Mouse (Mus musculus) adipocyte (in vitro differentiated cells): ENCODE measurements around the gene Sult3a1.
"Not testable (repeated sequence)": the region's sequence is repeated elsewhere in the genome, so short reads cannot be mapped to it uniquely, and the experiment has no call there.

Experiments
- DNase-seq: peaks from one replicate; pipeline ENCODE4 v3.0.0-alpha.2; 2016; ENCODE audit warnings: low spot score

Sult3a1 gene

GRCm38 (mm10) chr10:33857421-33857820, at the start of gene Sult3a1:
Gene Sult3a1 (plus strand): TSS chr10:33857721.
- no peak for DNase-seq

DNA sequence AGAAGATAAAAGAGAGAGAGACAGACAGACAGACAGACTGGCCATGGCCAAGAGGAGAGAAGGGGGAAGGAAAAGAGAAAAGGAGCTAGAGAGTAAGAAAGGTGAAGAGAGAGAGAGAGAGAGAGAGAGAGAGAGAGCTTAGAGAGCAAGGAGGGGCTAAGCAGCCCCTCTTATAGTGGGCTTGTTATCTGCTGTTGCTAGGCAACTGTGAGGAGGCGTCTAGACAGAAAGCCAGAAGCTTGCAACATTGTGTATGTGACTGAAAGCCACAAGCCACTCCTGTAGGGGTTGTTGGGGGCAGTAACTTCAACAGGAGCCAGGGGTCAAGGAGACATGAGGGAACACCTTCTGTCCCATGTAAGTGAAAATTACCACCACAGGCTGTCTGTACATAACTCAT, 45.7 kb upstream of the Sult3a1 start:
- DNase-seq: no peak

GRCm38 (mm10) chr10:33814266-33814665, 43.3 kb upstream of the Sult3a1 start:
- DNase-seq: no peak

- DNase-seq: no peak
These were observed 40.6 kb upstream of the Sult3a1 start for GRCm38 (mm10) chr10:33816923-33817322.

- no peak for DNase-seq
These were observed 36.6 kb upstream of the Sult3a1 start for GRCm38 (mm10) chr10:33820892-33821291.

DNA sequence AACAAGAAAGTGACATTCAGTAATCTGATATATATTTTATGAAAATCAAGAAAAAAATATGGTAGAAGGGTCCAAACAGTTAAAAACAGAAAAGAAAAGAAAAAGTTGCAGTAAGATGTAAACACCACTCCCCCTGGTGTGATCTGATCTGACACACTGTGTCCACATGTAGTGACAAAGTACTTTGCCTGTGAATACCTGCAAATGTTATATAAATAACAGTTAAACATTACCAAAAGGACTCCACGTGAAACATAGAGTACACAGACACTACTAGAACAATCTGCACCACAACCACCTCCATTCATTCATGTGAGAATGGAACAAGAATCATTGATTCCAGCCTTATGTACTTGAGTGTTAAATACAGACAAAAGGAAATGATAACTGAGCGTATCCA, 8.5 kb downstream of the Sult3a1 start:
- DNase-seq: no peak

- DNase-seq: no peak
These were observed 12.9 kb downstream of the Sult3a1 start for GRCm38 (mm10) chr10:33870441-33870840.

DNA sequence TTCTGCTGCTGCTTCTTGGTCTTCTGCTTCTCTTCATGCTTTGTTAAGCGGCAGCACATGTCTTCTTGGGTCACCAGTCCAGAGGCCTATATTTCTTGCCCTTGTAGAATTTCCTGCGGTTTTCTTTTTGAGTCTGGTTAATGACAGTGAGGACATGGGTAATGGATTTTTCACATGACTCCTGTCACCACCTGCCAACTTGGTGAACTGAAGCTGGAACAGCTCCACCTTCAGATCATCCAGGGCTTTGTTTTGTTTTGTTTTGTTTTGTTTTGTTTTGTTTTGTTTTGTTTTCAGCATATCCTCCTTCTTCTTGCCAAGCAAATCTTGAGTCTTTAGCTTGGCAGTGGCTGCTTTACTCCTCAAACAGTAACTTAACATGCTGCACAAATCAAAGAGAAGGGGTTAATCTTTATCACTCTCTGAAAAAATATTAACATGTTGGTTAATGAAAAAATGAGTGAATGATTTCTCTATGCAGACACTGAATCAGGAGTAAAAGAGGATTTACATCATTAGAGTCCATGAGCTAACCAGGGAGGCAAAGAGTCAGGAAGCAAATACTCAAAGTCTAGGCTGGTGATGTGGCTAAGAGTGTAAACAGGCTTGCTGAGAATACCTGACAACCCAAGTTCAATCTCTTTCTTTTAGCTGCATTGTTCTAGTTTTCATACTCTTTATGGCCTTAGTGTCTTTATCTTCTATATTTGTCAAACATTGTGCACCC, 15.3 kb downstream of the Sult3a1 start:
- DNase-seq: no peak

DNA sequence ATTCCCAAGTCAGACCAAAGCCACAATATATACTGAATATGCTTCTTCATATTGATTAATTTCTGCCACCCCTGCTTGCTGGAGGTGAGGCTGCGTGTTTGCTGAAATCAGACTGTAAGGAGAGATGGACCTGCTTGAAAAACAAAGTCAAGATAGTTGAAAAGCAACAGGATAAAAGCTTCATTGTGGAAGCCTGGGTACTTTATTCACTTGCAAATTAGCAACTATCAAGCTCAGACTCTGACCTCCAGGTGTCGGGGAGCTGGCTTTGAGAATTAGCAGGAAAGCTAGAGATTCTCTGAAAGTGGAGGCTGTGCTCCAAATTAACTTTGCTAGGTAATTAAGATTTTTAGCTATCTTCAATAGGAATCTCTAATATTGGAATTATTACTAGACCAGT, 24.9 kb downstream of the Sult3a1 start:
- DNase-seq: not testable (repeated sequence)

- DNase-seq: not testable (repeated sequence)
These were observed 44.0 kb downstream of the Sult3a1 start for GRCm38 (mm10) chr10:33901520-33901919.

DNA sequence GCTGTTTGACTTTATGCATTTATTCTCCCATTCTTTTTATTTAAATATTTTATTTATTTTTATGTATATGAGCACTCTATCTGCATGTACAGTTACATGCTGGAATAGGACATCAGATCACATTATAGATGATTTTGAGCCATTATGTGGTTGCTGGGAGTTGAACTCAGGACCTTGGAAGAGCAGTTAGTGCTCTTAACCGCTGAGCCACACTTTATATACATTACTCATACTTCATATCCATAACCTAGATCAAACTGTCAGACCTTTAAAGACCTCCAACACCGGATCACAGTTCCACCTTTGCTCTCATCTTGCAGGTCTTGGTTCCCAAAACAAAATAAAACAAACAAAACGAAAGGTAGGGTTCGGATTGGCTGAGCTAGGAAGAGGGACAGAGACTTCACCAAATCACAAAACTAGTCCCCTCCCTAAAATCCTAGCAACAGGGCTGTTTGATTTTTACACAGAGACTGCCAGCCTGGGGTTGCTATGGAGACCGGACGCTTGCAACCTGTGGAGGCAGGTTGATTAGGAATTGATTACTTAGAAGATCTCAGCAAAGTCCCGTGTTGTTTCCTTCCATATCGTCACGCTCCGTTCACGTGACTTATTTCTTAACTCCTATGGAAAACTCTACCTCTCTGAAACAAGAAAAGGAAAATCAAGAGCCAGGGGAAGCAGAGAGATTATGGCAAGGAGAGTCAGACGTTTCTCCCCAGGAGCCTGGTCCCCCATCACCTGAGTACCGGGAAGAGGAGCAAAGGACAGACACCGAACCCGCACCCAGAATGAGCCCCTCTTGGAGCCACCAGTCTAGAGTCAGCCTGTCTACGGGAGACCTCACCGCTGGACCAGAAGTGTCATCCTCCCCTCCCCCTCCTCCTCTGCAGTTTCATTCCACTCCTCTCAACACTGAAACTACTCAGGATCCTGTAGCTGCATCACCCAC, 47.3 kb downstream of the Sult3a1 start, which contains the start of gene Rsph4a:
Gene Rsph4a (plus strand): TSS at position 582 of the 952 bp plus-strand sequence.
- DNase-seq: peak; percentile 12

- DNase-seq: peak; percentile 21
These were observed 48.0 kb downstream of the Sult3a1 start for GRCm38 (mm10) chr10:33905489-33905888.
